Mouse (Mus musculus) neutrophil, adult 5-6 weeks (primary cell): ENCODE measurements around the gene Rps6kb1. TPM values are rescaled to one million over a fixed set of nuclear protein-coding genes. Genes with fewer than 3 reads are reported as not detected.
"Not testable (repeated sequence)": the region's sequence is repeated elsewhere in the genome, so short reads cannot be mapped to it uniquely, and the experiment has no call there.

Source experiments
- ATAC-seq: fragments of 151-379, 151-347 bp; 2 replicates; pipeline ENCODE4 v1.8.0; 2017; ENCODE audit warnings: mild to moderate bottlenecking, moderate TSS enrichment; ENCODE audit not compliant: insufficient number of reproducible peaks, poor library complexity, low FRiP score, severe bottlenecking; ENCODE audit errors: extremely low read depth
- total RNA-seq: library from RNA; stranded (forward); fragments of 200-1000 nt; gene quantifications from 2 replicates; pipeline ENCODE4 v1.2.3, GENCODE M21; 2017

Rps6kb1 gene
- total RNA-seq, 1 experiment from 2014 or later = 55.4 TPM

DNA sequence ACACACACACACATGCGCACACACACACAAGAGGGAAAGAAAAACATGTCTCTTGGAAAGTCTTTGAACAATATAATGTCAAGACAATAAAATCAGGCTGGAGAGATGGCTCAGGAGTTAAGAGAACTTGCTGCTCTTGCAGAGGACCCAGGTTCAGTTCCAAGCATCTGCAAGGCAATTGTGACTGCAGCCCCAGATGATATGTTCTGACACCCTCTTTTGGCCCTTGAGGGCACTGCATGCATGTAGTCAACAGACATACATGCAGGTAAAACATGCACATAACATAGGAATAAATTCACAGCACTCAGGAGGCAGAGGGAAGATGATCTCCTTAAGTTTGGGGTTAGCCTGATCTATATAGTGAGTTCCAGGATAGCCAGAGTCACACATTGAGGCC lies 2.8 kb upstream of the Rps6kb1 start:
- no peak for ATAC-seq

DNA sequence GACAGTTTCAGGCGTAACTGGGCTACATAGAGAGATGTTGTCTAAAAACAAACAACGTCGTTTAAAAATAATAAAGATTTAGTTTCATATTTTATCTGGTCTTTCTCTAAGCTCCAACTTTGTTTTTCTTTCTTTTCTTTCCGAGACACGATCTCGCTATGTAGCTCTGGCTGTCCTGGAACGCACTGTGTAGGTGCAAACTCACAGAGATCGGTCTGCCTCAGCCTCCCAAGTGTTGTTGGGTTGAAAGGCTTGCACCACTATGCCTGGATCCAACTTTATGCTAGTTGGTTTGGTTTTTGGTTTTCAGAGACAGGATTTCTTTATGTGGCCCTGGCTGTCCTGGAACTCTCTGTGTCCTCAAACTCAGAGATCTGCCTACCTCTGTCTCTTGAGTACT lies 951 bp upstream of the Rps6kb1 start:
- no peak for ATAC-seq

DNA sequence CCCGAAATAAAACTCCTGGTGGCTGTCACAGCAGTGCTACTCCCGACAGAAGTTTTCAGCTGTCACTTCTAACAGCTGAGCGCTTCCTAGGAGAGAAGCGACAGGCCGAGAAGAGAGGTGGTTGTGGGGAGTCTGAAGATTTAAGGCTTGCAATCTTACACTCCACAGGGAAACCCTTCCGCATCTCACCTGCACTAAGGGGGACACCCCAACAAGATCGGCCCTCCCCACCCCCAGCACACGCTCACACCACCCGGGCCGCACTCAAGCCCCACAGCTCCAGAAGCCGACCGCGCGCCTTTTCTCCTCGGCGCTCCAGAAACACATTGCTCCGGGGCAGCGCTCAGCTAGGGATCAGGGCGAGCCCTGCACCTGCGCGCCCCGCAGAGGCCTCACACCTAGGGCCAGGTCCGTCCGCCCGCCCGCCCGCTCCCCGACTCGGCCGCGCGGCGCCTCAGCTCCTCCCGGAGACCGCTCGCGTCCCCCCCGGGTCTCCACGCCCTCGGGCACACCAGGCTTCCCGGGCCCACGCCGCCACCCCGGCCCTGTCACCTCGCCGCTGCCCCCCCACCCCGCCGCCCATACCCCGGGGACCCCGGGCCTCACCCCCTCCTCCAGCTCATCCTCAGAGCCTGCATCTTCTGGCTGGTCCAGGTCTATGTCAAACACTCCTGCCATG lies 506 bp downstream of the Rps6kb1 start:
- ATAC-seq = no peak

DNA sequence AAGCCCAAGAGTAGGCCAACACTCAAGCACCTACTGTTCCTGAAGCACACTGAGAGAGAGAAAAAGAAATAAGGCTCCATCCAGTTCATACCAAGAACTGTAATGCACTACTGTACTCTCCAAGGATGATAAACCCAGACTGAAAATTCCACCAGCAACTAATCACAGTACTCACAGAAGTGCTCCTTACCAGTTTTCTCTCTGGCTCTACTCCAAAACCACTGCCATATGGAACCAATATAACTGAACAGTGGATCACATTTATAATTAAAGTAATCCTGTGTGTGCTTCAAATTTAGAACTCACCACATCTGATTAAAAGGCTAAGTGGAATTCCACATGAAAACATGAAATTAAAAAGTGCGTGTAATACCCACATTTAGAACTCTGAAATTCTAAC lies 1.8 kb downstream of the Rps6kb1 start:
- ATAC-seq = no peak

DNA sequence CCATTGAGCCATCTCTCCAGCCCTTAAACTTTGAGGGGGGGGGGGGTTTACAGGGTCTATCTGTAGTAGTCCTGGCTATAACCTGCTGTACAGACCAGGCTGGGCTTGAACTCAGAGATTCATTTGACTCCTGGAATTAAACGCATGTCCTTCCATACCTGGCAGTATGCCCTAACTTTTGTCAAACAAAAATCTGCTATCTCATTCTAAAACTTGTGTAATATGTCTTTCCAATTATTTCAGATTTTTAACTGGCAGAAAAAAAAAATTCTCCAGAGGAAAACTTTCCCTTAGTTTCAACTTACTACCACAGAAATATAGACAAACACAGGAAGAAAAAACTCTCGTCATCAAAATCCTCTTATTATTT lies 4.1 kb downstream of the Rps6kb1 start:
- ATAC-seq = no peak

DNA sequence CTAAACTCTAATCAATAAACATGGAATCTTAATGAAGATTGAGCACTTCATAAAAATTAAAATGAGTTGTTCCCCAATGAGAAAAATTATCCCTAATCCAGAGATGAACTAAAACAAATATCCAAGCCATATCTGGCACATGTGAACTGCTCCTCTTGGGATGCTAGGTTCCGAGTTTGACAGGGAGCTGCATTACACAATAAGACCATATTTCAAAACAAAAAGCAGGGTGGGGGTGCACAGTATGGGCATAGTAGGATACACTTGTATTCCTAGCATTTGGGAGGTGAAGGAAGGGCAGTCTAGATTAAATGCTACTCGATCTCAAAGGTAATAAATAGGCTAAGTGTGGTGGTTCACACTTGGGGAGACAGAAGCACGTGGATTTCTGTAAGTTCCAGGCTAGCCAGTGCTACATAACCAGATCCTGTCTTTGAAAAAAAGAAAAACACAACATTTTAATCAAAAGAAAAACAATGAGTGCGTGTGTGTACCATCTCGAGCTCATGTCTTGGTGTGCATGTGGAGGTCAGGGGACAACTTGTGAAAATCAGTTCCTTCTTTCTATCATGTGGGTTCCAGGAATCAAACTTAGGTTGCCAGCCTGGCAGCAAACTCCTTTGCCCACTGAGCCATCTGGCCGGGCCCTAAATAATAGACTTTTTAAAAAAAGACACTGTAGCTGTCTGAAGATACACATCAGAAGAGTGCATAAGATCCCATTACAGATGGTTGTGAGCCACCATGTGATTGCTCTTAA lies 4.7 kb downstream of the Rps6kb1 start:
- ATAC-seq = no peak

DNA sequence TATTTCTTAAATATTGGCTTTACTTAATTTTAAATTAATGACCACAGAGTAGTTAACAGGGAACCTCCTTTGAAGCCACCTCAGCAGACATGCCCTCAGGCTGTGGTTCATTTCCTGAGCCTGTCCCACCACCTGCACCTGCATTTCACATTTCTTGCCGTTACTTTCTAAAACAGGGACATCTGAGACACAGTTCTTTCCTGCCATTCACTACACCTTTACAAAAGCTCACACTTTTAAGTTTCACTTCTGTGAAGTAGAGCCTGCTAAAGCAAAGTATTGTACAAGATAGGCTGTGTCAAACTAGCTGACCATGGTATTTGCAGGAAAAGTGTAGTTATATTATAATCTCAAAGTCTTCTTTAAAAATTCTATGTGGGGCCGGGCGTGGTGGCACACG lies 5.8 kb downstream of the Rps6kb1 start:
- no peak for ATAC-seq

DNA sequence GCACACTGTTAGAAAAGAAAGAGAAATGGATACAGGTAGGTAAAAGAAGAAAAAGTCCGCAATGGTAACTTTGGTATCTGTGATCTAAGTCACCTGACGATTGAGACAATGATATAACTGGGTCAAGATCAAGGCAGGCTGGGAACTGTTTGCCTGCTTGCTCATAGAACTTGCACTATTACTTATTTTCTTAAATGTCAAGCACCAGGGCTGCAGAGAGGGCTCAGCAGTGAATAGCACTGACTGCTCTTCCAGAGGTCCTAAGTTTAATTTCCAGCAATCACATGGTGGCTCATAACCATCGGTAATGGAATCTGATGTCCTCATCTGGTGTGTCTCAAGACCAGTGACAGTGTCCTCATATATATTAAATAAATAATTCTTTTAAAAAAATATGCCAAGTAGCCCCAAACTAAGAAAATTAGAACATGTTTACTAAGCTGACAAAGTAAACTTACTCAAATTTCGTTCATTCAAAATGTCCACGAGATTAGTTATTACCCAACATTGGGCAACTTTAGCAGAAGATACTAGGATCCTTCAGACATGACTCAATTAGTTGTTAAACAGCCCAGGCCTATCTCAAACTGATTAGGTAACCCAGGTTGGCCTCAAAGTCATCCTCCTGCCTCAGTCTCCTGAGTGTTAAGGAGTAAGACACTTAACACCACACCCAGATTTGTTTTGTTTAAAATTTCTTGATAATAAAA lies 10.2 kb downstream of the Rps6kb1 start:
- no peak for ATAC-seq

DNA sequence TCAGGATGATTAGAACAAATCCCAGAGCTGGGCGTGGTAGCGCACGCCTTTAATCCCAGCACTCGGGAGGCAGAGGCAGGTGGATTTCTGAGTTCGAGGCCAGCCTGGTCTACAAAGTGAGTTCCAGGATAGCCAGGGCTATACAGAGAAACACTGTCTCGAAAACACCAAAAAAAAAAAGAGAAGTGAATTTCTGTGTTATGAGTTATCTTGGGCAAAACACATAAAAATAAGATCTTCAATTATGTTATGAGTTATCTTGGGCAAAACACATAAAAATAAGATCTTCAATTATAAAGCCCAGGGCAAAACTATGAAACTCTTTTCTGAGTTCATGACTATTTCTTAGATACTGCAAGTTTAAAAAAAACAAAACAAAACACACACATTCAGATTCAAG lies 11.3 kb downstream of the Rps6kb1 start:
- ATAC-seq = not testable (repeated sequence)

DNA sequence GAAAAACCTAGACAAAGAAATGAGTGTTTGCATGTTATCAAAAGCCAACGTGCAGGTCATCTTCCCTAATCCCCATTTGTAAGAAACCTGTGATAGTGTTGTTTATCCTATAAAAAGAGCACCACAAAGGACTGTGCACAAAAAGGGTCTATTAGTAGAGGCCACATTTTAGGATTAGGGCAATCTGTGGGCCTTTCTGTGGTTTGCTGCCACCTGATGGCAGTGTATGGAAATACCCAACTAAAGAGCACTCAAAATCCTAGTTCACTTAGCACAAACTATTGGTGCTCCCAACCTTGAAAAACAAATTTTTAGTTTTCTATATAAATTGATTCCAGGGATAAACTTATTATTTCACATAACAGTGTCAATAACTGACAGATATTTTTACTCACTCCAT lies 11.8 kb downstream of the Rps6kb1 start:
- 0 out of 2 replicates have a peak, but pooled peaks have one; percentile 30 for ATAC-seq

DNA sequence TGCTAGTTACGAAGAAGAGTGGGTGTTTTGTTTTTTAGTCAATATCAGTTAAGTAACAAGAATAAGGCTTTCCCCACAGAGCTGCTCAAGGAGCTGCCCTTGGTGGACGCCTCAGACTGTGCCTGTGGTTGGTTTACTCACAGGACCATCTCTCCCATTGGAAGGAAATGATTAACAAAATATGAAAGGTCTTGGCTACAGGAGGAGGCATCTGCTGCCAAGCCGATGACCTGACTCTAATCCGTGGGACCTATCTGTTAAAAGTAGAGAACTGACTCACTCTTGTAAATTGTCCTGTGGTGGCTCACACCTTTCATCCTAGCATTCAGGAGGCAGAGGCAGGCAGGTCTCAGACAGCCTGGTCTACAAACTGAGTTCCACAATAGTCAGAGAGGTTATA lies 17.1 kb downstream of the Rps6kb1 start:
- ATAC-seq = no peak

DNA sequence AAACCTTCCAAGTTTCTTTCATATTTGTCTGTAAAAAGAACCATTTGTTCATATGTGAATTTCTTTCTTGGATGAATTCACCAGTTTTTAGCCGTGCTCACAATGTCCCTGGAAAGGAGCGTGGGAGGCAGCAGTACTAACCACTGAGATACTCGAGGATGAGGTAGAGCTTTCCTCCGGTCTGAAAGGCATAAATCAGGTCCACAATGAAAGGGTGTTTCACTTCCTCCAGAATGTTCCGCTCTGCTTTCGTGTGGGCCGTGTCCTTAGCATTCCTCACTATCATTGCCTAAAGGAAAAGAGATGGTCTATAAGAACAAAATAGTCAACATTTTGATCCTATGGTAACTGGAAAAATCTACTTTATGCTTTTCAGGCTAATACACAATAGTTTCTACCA lies 24.9 kb downstream of the Rps6kb1 start:
- ATAC-seq = no peak

DNA sequence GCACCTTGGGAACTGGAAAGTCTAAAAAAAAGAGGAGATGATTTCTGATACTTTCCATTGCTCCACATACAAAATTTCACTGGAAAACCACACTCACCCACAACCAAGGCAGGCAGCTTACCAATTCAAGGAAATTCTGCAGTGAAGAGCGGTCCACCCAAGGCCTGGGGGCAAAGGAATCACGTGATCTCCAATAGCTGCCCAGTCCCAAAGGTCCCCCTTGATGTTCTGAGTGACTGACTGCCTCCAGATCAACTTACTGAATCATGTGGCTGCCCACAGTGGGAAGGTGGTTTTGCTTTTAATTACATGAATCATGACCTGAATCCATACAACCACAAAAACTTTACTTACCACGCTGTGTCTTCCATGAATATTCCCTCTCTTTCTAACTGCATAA lies 27.4 kb downstream of the Rps6kb1 start:
- no peak for ATAC-seq

DNA sequence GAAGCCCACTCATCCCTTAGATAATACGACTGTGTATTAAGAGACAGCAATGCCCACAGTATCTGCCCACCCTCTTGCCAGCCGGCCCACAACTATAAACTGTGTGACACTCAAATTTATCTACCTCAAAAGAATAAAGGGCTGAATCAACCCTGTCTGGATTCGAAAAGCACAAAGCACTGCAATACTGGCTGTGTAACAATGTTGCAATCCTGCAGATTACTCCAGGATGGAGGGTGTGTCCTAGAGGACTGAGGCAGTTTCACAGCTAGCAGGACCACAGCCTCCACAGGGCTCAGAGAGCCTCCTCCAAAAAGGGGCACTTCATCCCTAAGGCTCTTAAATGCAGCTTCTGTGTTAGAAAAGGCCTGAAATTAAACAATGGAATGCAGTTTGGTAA lies 28.0 kb downstream of the Rps6kb1 start:
- no peak for ATAC-seq

DNA sequence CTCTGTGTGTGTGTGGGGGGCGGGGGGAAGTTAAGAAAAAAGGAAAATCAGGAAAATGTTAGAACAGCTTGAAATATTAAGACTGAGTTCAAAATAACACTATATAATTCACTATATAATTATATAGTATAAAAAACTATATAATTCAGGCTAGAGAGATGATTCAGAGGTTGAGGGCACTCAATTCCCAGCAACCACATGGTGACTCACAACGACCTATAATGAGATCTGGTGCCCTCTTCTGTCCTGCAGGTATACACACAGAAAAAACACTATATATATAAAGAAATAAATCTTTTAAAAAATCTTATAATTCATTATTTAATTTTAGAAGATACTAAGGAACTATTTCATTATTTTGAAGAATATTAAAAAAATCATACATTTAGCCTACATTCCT lies 36.6 kb downstream of the Rps6kb1 start:
- ATAC-seq = no peak

DNA sequence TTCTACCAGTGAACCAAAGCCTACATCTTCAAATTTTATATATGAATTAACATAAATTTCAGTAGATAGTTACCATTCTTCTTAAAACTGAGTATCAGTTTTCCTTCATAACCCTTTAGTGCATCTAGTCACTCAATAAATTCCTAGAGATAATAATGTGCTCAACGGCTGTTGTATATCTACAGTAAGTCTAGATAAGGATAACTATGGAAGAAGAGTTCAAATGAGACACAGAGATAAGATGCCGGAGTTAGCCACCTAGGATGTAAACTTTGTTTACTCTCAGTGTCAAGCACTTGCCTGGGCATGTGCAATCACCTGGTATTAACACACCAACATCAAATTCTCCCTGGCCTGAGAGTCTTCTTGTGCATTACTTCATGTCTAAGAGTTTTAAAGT lies 37.3 kb downstream of the Rps6kb1 start:
- no peak for ATAC-seq

DNA sequence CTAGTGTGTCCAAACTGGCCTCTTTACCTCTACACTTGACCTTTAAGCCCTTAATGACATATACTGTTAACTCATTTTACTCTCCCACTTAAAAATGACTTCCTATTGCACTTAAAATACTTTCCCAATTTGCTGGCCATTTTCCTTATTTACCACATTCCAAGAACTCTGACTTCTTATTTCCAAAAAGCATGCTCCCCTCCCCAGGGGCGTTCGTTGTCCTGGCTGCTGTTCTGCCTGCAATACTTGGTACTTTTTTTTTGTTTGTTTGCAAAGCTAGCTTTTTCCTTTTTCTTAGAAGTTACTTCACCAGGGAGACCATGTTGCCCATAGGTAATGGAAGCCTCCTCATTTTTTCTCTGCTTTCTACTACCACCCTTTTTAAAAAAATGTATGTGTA lies 41.5 kb downstream of the Rps6kb1 start:
- no peak for ATAC-seq

DNA sequence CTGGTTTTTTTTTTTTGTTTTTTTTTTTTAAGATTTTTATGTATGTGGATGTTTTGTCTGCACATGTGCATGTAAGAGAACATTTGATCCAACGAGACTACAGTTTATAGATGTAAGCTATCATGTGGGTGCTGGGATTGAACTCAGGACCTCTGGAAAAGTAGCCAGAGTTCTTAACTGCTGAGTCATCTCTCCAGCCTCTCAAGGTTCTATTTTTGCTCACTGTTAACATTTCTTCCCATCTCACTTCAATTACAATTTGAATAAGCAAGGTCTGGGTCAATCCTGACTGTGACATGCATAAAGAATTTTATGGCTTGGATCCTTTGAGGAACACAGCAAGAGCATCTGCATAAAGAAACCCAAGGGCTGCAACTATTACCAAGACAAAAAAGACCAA lies 43.8 kb downstream of the Rps6kb1 start:
- no peak for ATAC-seq

DNA sequence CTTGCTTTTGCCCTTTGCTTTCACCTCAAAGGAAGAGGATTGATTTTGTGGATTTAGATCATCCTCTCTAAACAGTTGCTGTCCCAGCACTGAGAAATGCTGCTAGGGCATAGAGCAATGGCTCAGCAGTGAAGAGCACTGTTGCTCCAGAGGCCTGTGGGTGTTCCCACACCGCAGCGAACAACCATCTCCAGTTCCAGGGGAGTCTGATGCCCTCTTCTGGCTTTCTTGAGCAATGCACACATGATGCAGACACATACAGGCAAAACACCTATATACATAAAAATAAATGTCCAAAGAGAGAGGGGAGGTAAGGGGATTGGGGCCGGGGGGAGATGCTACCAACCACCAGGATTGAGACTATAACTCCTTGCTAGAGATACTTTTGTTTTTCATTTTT lies 46.7 kb downstream of the Rps6kb1 start:
- ATAC-seq = no peak

DNA sequence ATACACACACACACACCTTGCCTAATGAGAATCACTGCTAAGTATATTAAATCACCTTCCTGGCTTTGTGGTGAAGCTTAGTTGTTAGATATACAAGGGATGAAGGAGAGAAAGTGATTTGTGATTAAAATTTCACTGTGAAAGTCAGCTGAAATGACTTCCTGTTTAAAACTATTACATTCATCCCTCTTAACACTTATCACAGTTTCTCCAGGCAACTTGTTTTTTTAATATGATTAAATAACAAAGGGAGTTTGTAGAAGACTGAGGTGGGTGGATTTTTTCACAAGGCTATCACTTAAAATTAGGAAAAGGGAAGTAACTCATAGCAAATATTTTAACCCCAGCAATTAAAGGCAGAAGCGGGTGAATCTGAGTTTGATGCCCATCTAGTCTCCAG lies 47.2 kb downstream of the Rps6kb1 start:
- ATAC-seq = no peak
